Mouse (Mus musculus) limb, embryonic 11.5 days (tissue): ENCODE results near the gene Smim11. TPM values are rescaled to one million over a fixed set of nuclear protein-coding genes. Genes with fewer than 3 reads are reported as not detected.

Source experiments
- ATAC-seq: fragments of 200-750 bp; cut with Nextera tagmentation; 2 replicates; pipeline ENCODE4 v1.8.0; 2017; ENCODE audit warnings: low read depth; ENCODE audit not compliant: insufficient number of reproducible peaks, low FRiP score, low TSS enrichment
- DNase-seq: peaks from one replicate; pipeline ENCODE4 v3.0.0-alpha.2; 2015; ENCODE audit warnings: low spot score
- H3K27ac ChIP-seq: fragments of 300-500 bp; sonication (generic); replicated peaks from 2 replicates; pipeline ENCODE4 v1.5.1; 2014; ENCODE audit warnings: low read depth, mild to moderate bottlenecking, low read length
- H3K27me3 ChIP-seq: fragments of 300-500 bp; sonication (generic); 2 replicates; pipeline ENCODE4 v1.6.1; 2014; ENCODE audit warnings: mild to moderate bottlenecking, low read length, mixed read lengths; ENCODE audit not compliant: control insufficient read depth, insufficient read depth
- H3K36me3 ChIP-seq: fragments of 300-500 bp; sonication (generic); 2 replicates; pipeline ENCODE4 v1.6.1; 2014; ENCODE audit warnings: mild to moderate bottlenecking, low read length, moderate library complexity, mixed read lengths; ENCODE audit not compliant: control insufficient read depth, insufficient read depth
- H3K4me1 ChIP-seq: fragments of 300-500 bp; sonication (generic); 2 replicates; pipeline ENCODE4 v1.6.1; 2014; ENCODE audit warnings: low read length, mixed read lengths; ENCODE audit not compliant: control insufficient read depth, insufficient read depth
- H3K4me2 ChIP-seq: fragments of 300-500 bp; sonication (generic); 2 replicates; pipeline ENCODE4 v1.6.1; 2014; ENCODE audit warnings: low read depth, mild to moderate bottlenecking, moderate library complexity; ENCODE audit not compliant: severe bottlenecking
- H3K4me3 ChIP-seq: fragments of 300-500 bp; sonication (generic); 2 replicates; pipeline ENCODE4 v1.5.1; 2014; ENCODE audit warnings: low read depth, low read length
- H3K9ac ChIP-seq: fragments of 300-500 bp; sonication (generic); 2 replicates; pipeline ENCODE4 v1.6.1; 2014; ENCODE audit warnings: mild to moderate bottlenecking, low read length
- H3K9me3 ChIP-seq: fragments of 300-500 bp; sonication (generic); 2 replicates; pipeline ENCODE4 v1.6.1; 2016; ENCODE audit warnings: low read length; ENCODE audit not compliant: control insufficient read depth
- WGBS: fragments of 180-500 bp; shearing (Covaris S2); extraction: QIAGEN DNeasy Blood & Tissue Kit; methylation state at CpG from one replicate; pipeline ENCODE4 v1.1.7; 2014; 5-methylcytosine and 5-hydroxymethylcytosine counted together
- polyA plus RNA-seq: library from polyadenylated mRNA; unstranded; fragments of >200 nt; fragmentation: Nextera tagmentation; extraction: Ambion mirVana; gene quantifications from 2 replicates; pipeline ENCODE4 v1.2.1, GENCODE M21; 2014

Gene Smim11
- polyA plus RNA-seq, 1 experiment from 2014 or later = 124 TPM

DNA sequence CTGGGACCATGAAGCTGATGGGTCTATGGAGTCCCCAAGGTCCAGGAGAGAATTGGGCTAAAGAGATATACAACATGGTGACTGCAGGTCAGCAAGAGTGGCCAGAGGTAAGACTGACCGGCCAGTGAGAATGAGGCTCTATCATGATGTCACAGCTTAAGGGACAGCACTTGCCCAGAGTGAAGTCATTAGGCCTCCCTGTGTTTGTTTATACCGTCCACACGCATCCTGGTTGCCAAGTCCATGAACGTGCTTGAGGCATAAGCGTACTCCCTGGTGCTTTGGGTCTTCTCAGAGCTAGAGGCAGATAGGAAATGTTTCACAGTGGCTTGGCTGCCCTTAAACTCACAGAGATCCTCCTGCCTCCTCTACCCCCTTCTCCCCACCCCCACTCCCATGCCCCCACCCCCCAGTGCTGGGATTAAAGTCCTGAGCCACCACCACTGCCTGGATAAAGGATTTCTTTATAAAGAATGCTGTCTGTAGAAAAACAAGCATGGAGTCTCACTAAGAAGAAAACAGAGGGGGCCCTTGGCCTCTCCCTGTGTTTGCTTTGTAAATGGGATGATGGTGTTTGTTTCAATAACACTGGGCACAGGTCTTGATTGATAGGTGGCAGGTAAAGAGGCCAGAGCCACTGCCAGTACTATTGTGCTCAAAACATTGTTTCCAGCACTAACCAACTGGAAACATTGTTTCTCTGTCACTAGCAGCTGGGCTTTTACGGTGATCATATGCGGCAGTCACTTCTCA, 23.4 kb downstream of the Smim11 start:
- H3K4me2 ChIP-seq = no peak overlapping the region
- H3K27me3 ChIP-seq = no peaks in the 10 kb centered on the region
- no peaks in the 10 kb centered on the region for H3K9me3 ChIP-seq
- H3K27ac ChIP-seq = no peak overlapping the region
- H3K36me3 ChIP-seq = no peaks in the 10 kb centered on the region
- no peak overlapping the region for H3K4me3 ChIP-seq
- no peak for ATAC-seq
- no peak overlapping the region for H3K9ac ChIP-seq
- no peak for DNase-seq
- WGBS = 64% methylated on average over 7 of the region's 7 CpGs
- no peaks in the 10 kb centered on the region for H3K4me1 ChIP-seq

DNA sequence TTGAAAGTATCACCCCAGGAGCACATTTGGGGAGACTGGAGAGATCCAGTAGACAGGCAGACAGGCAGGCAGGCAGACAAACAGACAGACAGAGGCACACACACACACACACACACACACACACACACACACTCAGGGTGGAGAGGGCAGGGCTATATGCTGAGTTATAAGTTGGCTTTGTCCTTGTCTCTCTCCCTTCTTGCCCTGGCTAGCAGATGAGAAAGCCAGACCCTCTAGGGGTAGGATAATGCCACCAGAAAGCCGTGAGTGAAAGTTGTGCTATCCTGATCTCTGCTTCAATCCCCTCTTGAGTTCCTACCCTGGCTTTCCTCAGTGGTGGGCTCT, 23.9 kb downstream of the Smim11 start:
- WGBS = 57% methylated on average over 1 of the region's 1 CpGs
- Histone ChIP-seq H3K4me2 (no peak overlapping the region), H3K27ac (no peak overlapping the region), H3K4me3 (no peak overlapping the region), H3K9me3 (no peaks in the 10 kb centered on the region), H3K9ac (no peak overlapping the region), H3K36me3 (no peaks in the 10 kb centered on the region), H3K27me3 (no peaks in the 10 kb centered on the region), H3K4me1 (no peaks in the 10 kb centered on the region)
- DNase-seq (no peak), ATAC-seq (no peak)

GRCm38 (mm10) chr16:92327911-92328310, 26.8 kb downstream of the Smim11 start:
- ATAC-seq (no peak), DNase-seq (no peak)
- WGBS = 81% methylated on average over 10 of the region's 10 CpGs
- Histone ChIP-seq H3K4me2 (no peak overlapping the region), H3K4me1 (no peaks in the 10 kb centered on the region), H3K27me3 (no peaks in the 10 kb centered on the region), H3K27ac (no peak overlapping the region), H3K4me3 (no peak overlapping the region), H3K36me3 (no peaks in the 10 kb centered on the region), H3K9ac (no peak overlapping the region), H3K9me3 (no peaks in the 10 kb centered on the region)

- 73% methylated on average over 5 of the region's 5 CpGs for WGBS
- Histone ChIP-seq H3K4me2 (no peak overlapping the region), H3K27me3 (no peaks in the 10 kb centered on the region), H3K36me3 (no peaks in the 10 kb centered on the region), H3K4me1 (no peaks in the 10 kb centered on the region), H3K9me3 (no peaks in the 10 kb centered on the region), H3K4me3 (no peak overlapping the region), H3K9ac (no peak overlapping the region), H3K27ac (no peak overlapping the region)
- ATAC-seq (no peak), DNase-seq (no peak)
Measured at GRCm38 (mm10) chr16:92330966-92331365, 29.9 kb downstream of the Smim11 start.

GRCm38 (mm10) chr16:92334600-92334999, 33.5 kb downstream of the Smim11 start:
- no peak overlapping the region for H3K4me3 ChIP-seq
- no peaks in the 10 kb centered on the region for H3K9me3 ChIP-seq
- DNase-seq (no peak), ATAC-seq (no peak)
- no peak overlapping the region for H3K9ac ChIP-seq
- WGBS = 61% methylated on average over 9 of the region's 9 CpGs
- H3K4me1 ChIP-seq = 0 out of 2 replicates have a peak, but pooled peaks cover 3% of the 10 kb centered on the region
- H3K27me3 ChIP-seq = no peaks in the 10 kb centered on the region
- H3K27ac ChIP-seq = no peak overlapping the region
- H3K36me3 ChIP-seq = no peaks in the 10 kb centered on the region
- no peak overlapping the region for H3K4me2 ChIP-seq

DNA sequence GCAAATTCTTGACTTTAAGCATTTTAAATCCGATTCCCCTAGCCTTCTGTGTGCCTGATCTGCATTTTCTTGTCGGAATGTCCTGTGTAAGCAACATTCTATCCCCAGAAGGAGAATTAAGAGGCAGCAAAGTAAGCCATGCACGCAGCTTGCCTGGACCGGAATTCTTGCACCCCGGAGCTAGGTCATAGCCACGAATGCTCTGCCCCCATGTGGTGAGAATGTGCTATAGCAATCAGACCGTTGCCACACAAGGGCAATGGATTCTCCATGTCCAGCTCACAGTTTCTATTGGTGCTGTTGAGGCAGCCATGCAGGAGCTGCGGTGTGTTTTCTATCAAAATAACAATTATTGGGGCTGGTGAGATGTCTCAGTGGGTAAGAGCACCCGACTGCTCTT, 35.2 kb downstream of the Smim11 start:
- H3K36me3 ChIP-seq = no peaks in the 10 kb centered on the region
- DNase-seq (peak; percentile 88), ATAC-seq (no peak)
- H3K4me3 ChIP-seq = no peak overlapping the region
- no peak overlapping the region for H3K9ac ChIP-seq
- no peak overlapping the region for H3K27ac ChIP-seq
- WGBS = 9% methylated on average over 9 of the region's 9 CpGs
- 0 out of 2 replicates have a peak, but pooled peaks cover 3% of the 10 kb centered on the region for H3K4me1 ChIP-seq
- H3K9me3 ChIP-seq = no peaks in the 10 kb centered on the region
- H3K27me3 ChIP-seq = no peaks in the 10 kb centered on the region
- H3K4me2 ChIP-seq = no peak overlapping the region

GRCm38 (mm10) chr16:92340612-92341511, 39.8 kb downstream of the Smim11 start:
- ATAC-seq (peak; percentile 56; the same call in 1 of the 2 replicates), DNase-seq (peak; percentile 85)
- Histone ChIP-seq H3K4me1 (0 out of 2 replicates have a peak, but pooled peaks cover 3% of the 10 kb centered on the region), H3K27me3 (no peaks in the 10 kb centered on the region), H3K4me2 (no peak overlapping the region), H3K36me3 (no peaks in the 10 kb centered on the region), H3K27ac (no peak overlapping the region), H3K9ac (no peak overlapping the region), H3K4me3 (no peak overlapping the region), H3K9me3 (no peaks in the 10 kb centered on the region)
- 31% methylated on average over 27 of the region's 27 CpGs for WGBS

- ATAC-seq (no peak), DNase-seq (no peak)
- Histone ChIP-seq H3K36me3 (no peaks in the 10 kb centered on the region), H3K9me3 (no peaks in the 10 kb centered on the region), H3K9ac (no peak overlapping the region), H3K4me2 (no peak overlapping the region), H3K27ac (no peak overlapping the region), H3K27me3 (no peaks in the 10 kb centered on the region), H3K4me1 (no peaks in the 10 kb centered on the region), H3K4me3 (no peak overlapping the region)
- 70% methylated on average over 11 of the region's 11 CpGs for WGBS
Measured at GRCm38 (mm10) chr16:92345177-92345576, 44.1 kb downstream of the Smim11 start.
